ENCODE assay signal across 13 mouse cellular contexts in the genomic region with DNA sequence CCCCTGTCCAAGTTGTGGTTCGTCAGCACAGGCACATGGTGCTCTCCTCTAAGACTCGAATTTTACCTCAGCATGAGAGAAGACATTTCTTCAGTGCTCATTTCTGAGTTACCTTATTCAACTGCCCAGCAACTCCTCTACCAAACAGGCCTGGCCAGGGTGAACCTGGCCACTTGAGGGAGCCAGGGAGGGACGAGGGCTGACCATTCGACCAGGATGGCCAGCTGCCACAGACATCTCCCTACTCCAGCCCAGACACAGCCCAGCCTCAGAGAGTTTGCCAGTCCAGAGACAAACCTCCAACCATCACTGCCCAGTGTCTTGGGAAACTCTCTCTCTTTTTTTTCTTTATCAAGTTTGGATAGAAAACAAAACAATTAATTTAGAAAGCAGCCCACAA.
DNase-seq lines count a peak whose midpoint lies in the region; ATAC-seq and TF ChIP-seq lines count a peak whose summit lies in the region.
"Had no signal": no experiment of that assay in that cellular context is flagged by ENCODE, and none has a peak within 500 bp of the region (broad histone marks: within the 10 kb centered on the region; RNA-seq: fewer than 3 reads in every experiment).

No protein-coding gene starts in this region.

- no peaks in the 10 kb centered on the region for H3K4me1 ChIP-seq in midbrain, postnatal 0 days (ENCODE audit: insufficient read depth, low read length)
- peaks cover 28% of the 10 kb centered on the region for H3K4me1 ChIP-seq in midbrain, embryonic 11.5 days (ENCODE audit: control insufficient read depth, insufficient read depth, low read length)
- peaks cover 19% of the 10 kb centered on the region for H3K4me1 ChIP-seq in hindbrain, embryonic 16.5 days (ENCODE audit: control insufficient read depth, insufficient read depth, low read depth, low read length)

- H3K27me3 ChIP-seq in midbrain, postnatal 0 days (ENCODE audit: insufficient read depth, low read length), result no peaks in the 10 kb centered on the region
- peaks cover 1% of the 10 kb centered on the region; the same call in 1 of the 2 replicates for H3K27me3 ChIP-seq in midbrain, embryonic 11.5 days (ENCODE audit: control insufficient read depth, insufficient read depth, low read length)
- H3K27me3 ChIP-seq in hindbrain, embryonic 16.5 days (replicated peaks; ENCODE audit: control insufficient read depth, insufficient read depth, low read length), result peaks cover 2% of the 10 kb centered on the region; the same call in 1 of the 2 replicates
- H3K27me3 ChIP-seq: liver, embryonic 15.5 days had no signal

- H3K9ac ChIP-seq in midbrain, postnatal 0 days (replicated peaks; ENCODE audit: low read length, poor library complexity, severe bottlenecking), result no peak overlapping the region
- H3K9ac ChIP-seq in midbrain, embryonic 11.5 days (ENCODE audit: low read length), result no peak overlapping the region
- H3K9ac ChIP-seq in hindbrain, embryonic 16.5 days (ENCODE audit: low read depth, low read length), result no peak overlapping the region
- H3K9ac ChIP-seq: liver, embryonic 15.5 days; midbrain, embryonic 12.5 days had no signal

- no peak overlapping the region for H3K27ac ChIP-seq in midbrain, postnatal 0 days (ENCODE audit: low read depth, low read length)
- H3K27ac ChIP-seq in midbrain, embryonic 11.5 days (ENCODE audit: low read depth, low read length), result no peak overlapping the region
- H3K27ac ChIP-seq in hindbrain, embryonic 16.5 days (ENCODE audit: low read depth, low read length), result no peak overlapping the region
- H3K27ac ChIP-seq: liver, embryonic 15.5 days; midbrain, embryonic 12.5 days had no signal

- DNase-seq in gastrocnemius, postnatal 14 days, result peak; percentile 36
- DNase-seq in gastrocnemius, adult 18-20 months (ENCODE audit: low spot score), result no peak
- no peak for DNase-seq in midbrain, postnatal 0 days (ENCODE audit: low spot score)
- no peak for DNase-seq in midbrain, embryonic 11.5 days (ENCODE audit: low spot score, missing footprints)
- no peak for DNase-seq in brain, embryonic 14.5 days (ENCODE audit: low read depth)
- DNase-seq in lung, postnatal 10 days, result peak; percentile 21
- DNase-seq: layer of hippocampus, postnatal 36 days; right cerebral cortex, adult 18-20 months; thymus, postnatal 36 days had no signal

- ATAC-seq in midbrain, postnatal 0 days (ENCODE audit: low FRiP score), result no peak
- ATAC-seq in midbrain, embryonic 11.5 days (ENCODE audit: low FRiP score), result no peak
- no peak for ATAC-seq in hindbrain, embryonic 16.5 days
- ATAC-seq in activated CD4-positive, CD25-positive, alpha-beta regulatory T cell, adult 4 months, result no peak

- H3K9me3 ChIP-seq in midbrain, postnatal 0 days (ENCODE audit: low read length), result no peaks in the 10 kb centered on the region
- no peaks in the 10 kb centered on the region for H3K9me3 ChIP-seq in midbrain, embryonic 11.5 days (ENCODE audit: control insufficient read depth, low read length)
- no peaks in the 10 kb centered on the region for H3K9me3 ChIP-seq in hindbrain, embryonic 16.5 days (ENCODE audit: control insufficient read depth, low read length)
- H3K9me3 ChIP-seq: liver, embryonic 15.5 days; midbrain, embryonic 12.5 days had no signal

- WGBS in midbrain, postnatal 0 days, result 68% methylated on average over 4 of the region's 4 CpGs
- 71% methylated on average over 4 of the region's 4 CpGs for WGBS in midbrain, embryonic 11.5 days
- WGBS in hindbrain, embryonic 16.5 days, result 67% methylated on average over 4 of the region's 4 CpGs

- no peak overlapping the region for H3K4me3 ChIP-seq in midbrain, postnatal 0 days (ENCODE audit: low read depth, low read length)
- no peak overlapping the region for H3K4me3 ChIP-seq in midbrain, embryonic 11.5 days (ENCODE audit: low read depth, low read length)
- H3K4me3 ChIP-seq in hindbrain, embryonic 16.5 days (ENCODE audit: low read length), result no peak overlapping the region
- H3K4me3 ChIP-seq: liver, embryonic 15.5 days; midbrain, embryonic 12.5 days had no signal

- intact Hi-C loops in gastrocnemius, postnatal 14 days (cut with DNase I; ENCODE audit: low total_unique reads), result no loop called here

- peak; percentile 25 for TF ChIP-seq CTCF in midbrain, postnatal 0 days (IDR thresholded peaks at IDR 0.05)
- TF ChIP-seq CTCF in brain, embryonic 14.5 days (IDR thresholded peaks at IDR 0.05; ENCODE audit: borderline replicate concordance, extremely low read depth, insufficient read depth, insufficient read length), result 0 out of 2 replicates have a peak, but pooled peaks have one; percentile 2

- TF ChIP-seq POLR2A in brain, embryonic 14.5 days (IDR thresholded peaks at IDR 0.05; ENCODE audit: borderline replicate concordance, extremely low read depth, insufficient read depth, insufficient read length, poor library complexity, severe bottlenecking), result no peak

- H3K36me3 ChIP-seq in midbrain, postnatal 0 days (ENCODE audit: insufficient read depth, low read length), result no peaks in the 10 kb centered on the region
- no peaks in the 10 kb centered on the region for H3K36me3 ChIP-seq in midbrain, embryonic 11.5 days (ENCODE audit: control insufficient read depth, insufficient read depth, low read length)
- H3K36me3 ChIP-seq in hindbrain, embryonic 16.5 days (ENCODE audit: control insufficient read depth, insufficient read depth, low read length), result no peaks in the 10 kb centered on the region
- H3K36me3 ChIP-seq: liver, embryonic 15.5 days; midbrain, embryonic 12.5 days had no signal

- no peak overlapping the region for H3K4me2 ChIP-seq in midbrain, postnatal 0 days (ENCODE audit: low read depth, low read length, poor library complexity, severe bottlenecking)
- H3K4me2 ChIP-seq in midbrain, embryonic 11.5 days, result no peak overlapping the region
- no peak overlapping the region for H3K4me2 ChIP-seq in hindbrain, embryonic 16.5 days (ENCODE audit: low read length)
- H3K4me2 ChIP-seq: liver, embryonic 15.5 days; midbrain, embryonic 12.5 days had no signal

Comparison
In these comparisons a context has a peak if more than half of its experiments do, and no peak if none do; other contexts are left out.
1. DNase-seq: peak in gastrocnemius, postnatal 14 days (single experiment) and lung, postnatal 10 days (single experiment); none in gastrocnemius, adult 18-20 months (single experiment), midbrain, postnatal 0 days (single experiment), midbrain, embryonic 11.5 days (single experiment) and brain, embryonic 14.5 days (single experiment).